Mouse (Mus musculus) lung, adult 2 months (tissue): ENCODE data around the gene Elavl3.

Experiments
- CTCF ChIP-seq: fragments of 200-500 bp; IDR thresholded peaks from 2 replicates; pipeline ENCODE4 v1.5.1; 2011; ENCODE audit warnings: mild to moderate bottlenecking, low read length, control low read depth; ENCODE audit not compliant: insufficient read depth
- POLR2A ChIP-seq: fragments of 200-500 bp; IDR thresholded peaks from 2 replicates; pipeline ENCODE4 v1.6.1; 2011; ENCODE audit warnings: low read depth, mild to moderate bottlenecking, control low read depth, low read length, borderline replicate concordance; ENCODE audit errors: extremely low read depth

DNA sequence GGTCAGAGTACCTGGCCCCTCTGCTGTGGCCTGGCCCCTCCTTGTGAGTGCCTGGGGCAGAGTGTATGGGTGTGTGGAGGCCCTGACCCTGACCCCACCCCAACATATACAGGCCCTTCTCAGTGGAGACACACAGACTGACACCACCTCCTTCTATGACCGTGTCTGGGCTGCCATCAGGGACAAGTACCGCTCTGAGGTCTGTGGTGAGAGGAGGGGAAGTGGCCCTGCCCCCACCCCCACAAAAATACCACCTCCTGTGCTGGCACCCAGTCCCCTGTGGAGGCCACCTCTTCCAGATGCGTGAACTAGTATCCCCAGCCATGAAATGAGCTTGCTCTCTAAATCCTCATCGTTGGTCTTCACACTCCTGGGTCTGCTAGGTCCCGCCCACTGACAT is 40.8 kb downstream of the Elavl3 start:
- TF ChIP-seq POLR2A (no peak), CTCF (no peak)
